In the genomic region with DNA sequence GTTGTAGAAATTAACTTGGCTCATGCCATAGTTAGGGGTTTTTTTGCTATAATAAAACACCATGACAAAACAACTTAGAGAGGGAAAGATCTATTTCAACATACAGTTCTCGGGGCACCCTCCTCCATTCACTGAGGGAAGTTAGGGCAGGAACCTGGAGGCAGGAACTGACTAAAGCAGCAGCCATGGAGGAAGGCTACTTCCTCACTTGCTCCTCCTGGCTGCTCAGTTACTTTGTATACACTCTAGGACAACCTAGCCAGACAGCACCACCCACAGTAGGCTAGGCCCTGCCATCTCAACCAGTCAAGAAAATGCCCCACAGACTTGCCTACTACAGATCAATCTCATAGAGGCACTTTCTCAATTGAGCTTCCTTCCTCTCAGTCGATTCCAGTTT, we compare ENCODE assay signal across 10 mouse cellular contexts.
"Had no signal": no experiment of that assay in that cellular context is flagged by ENCODE, and none has a peak within 500 bp of the region (broad histone marks: within the 10 kb centered on the region; RNA-seq: fewer than 3 reads in every experiment).

No protein-coding gene starts in this region.

- DNase-seq: kidney, adult 18-20 months; kidney, postnatal 10 days; kidney, postnatal 4 days; lung, embryonic 14.5 days; lung, postnatal 10 days; right cerebral cortex, adult 18-20 months; right cerebral cortex, postnatal 25 days; thymus, postnatal 4 days had no signal

- ATAC-seq: intestine, embryonic 15.5 days; midbrain, embryonic 16.5 days had no signal
